Mouse (Mus musculus) heart, adult 2 months (tissue): ENCODE data around the gene Ktn1. TPM values are rescaled to one million over a fixed set of nuclear protein-coding genes. Genes with fewer than 3 reads are reported as not detected.

Experiments
- DNase-seq, 2 experiments: peaks; one replicate each; pipeline ENCODE4 v3.0.0; 2021
- H3K27ac ChIP-seq: fragments of 200-600 bp; 2 replicates; pipeline ENCODE4 v1.8.1; 2022
- H3K27me3 ChIP-seq: fragments of 200-500 bp; 2 replicates; pipeline ENCODE4 v1.6.1; 2012; ENCODE audit warnings: mild to moderate bottlenecking, low read length, inconsistent platforms, mixed read lengths; ENCODE audit not compliant: control insufficient read depth, insufficient read depth
- H3K36me3 ChIP-seq: fragments of 200-500 bp; 2 replicates; pipeline ENCODE4 v1.6.1; 2012; ENCODE audit warnings: low read length, inconsistent platforms; ENCODE audit not compliant: control insufficient read depth, insufficient read depth
- H3K4me1 ChIP-seq: fragments of 200-500 bp; 2 replicates; pipeline ENCODE4 v1.6.1; 2011; ENCODE audit warnings: low read length; ENCODE audit not compliant: control insufficient read depth, insufficient read depth
- H3K4me3 ChIP-seq: fragments of 200-600 bp; 2 replicates; pipeline ENCODE4 v1.8.1; 2022
- H3K79me2 ChIP-seq: fragments of 200-500 bp; replicated peaks from 2 replicates; pipeline ENCODE4 v1.6.1; 2012; ENCODE audit warnings: mild to moderate bottlenecking, inconsistent platforms, low read length, moderate library complexity, mixed read lengths; ENCODE audit not compliant: control insufficient read depth, insufficient read depth
- H3K9ac ChIP-seq: fragments of 200-500 bp; 2 replicates; pipeline ENCODE4 v1.6.1; 2012; ENCODE audit warnings: low read depth, mild to moderate bottlenecking, control low read depth, inconsistent platforms, low read length, mixed read lengths
- CTCF ChIP-seq: fragments of 200-600 bp; IDR thresholded peaks from 2 replicates; pipeline ENCODE4 v1.8.1; 2022; ENCODE audit warnings: antibody characterized with exemption, mild to moderate bottlenecking, moderate library complexity
- EP300 ChIP-seq: fragments of 200-500 bp; IDR thresholded peaks from 2 replicates; pipeline ENCODE4 v1.6.1; 2011; ENCODE audit warnings: low read depth, low read length, control low read depth; ENCODE audit not compliant: insufficient read depth
- POLR2A ChIP-seq: fragments of 200-500 bp; IDR thresholded peaks from 2 replicates; pipeline ENCODE4 v1.6.1; 2011; ENCODE audit warnings: mild to moderate bottlenecking, low read depth, low read length, control low read depth; ENCODE audit not compliant: insufficient read depth
- WGBS: fragments of 180-500 bp; shearing (Covaris S2); methylation state at CpG from one replicate; pipeline ENCODE4 v1.1.7; 2018; 5-methylcytosine and 5-hydroxymethylcytosine counted together
- intact Hi-C: fragments of 180-260 bp; cut with DNase I; formaldehyde crosslinking; loops from one replicate; pipeline ENCODE4 v1.15.1; 2025
- polyA plus RNA-seq: library from polyadenylated mRNA; depleted of rRNA; stranded (reverse); fragments of >200 nt; gene quantifications from 2 replicates; pipeline ENCODE4 v1.2.3, GENCODE M21; 2012
- total RNA-seq, 2 experiments: library from RNA; stranded (reverse); gene quantifications; 2 replicates each; pipeline ENCODE4 v1.2.3; 2021

The Ktn1 gene
- total and polyA plus RNA-seq, 3 experiments, result 15.9 to 220 (median 195) TPM

DNA sequence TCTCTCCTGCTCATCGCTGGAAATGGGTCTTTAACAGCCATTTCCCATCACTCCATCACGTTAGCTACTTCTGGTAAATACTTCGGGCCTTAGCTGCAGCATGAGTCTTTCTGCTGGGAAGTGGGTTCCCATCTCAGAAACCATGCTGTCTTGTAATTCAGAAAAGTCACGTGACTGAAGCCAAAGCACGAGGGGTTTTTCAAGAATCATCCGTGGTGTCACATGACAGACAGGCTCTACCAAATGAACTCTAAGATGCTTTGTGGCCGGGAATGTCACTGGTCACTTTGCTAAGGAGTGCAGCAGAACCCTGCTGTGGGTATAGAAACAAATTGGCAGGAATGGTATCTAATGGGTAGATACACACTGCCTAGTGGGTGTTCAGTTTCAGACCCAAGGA lies 2.6 kb upstream of the Ktn1 start:
- WGBS, result 67% methylated on average over 7 of the region's 7 CpGs
- no peak for DNase-seq
- Histone ChIP-seq H3K27ac (no peak overlapping the region), H3K4me1 (peaks cover 2% of the 10 kb centered on the region; the same call in 1 of the 2 replicates), H3K36me3 (peaks cover 3% of the 10 kb centered on the region), H3K27me3 (no peaks in the 10 kb centered on the region), H3K79me2 (0 out of 2 replicates have a peak, but pooled peaks cover 1% of the 10 kb centered on the region), H3K9ac (no peak overlapping the region), H3K4me3 (no peak overlapping the region)
- intact Hi-C loops, result no loop called here
- TF ChIP-seq POLR2A (no peak), CTCF (no peak), EP300 (no peak)

DNA sequence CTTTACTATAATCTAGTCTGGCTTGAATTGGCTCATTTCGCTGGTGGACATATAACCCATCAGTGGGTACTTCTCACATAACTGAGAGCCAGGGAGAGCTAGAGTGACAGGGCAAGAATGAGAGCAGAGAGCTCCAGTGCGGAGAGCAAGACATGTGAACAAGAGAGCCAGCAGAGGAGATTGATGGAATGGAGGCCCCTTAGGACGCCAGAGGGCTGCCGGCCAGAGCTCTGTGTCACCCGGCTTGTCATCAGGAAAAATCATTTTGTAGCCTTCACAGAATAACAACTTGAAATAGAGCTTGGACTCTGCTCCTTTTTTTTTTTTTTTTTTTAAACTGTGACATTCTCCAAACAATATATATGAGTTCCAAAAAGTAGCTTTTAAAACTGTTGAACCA lies 2.0 kb upstream of the Ktn1 start:
- intact Hi-C loops, result no loop called here
- TF ChIP-seq EP300 (no peak), CTCF (no peak), POLR2A (no peak)
- H3K27me3 ChIP-seq, result no peaks in the 10 kb centered on the region
- H3K9ac ChIP-seq, result no peak overlapping the region
- no peak overlapping the region for H3K27ac ChIP-seq
- peaks cover 2% of the 10 kb centered on the region; the same call in 1 of the 2 replicates for H3K4me1 ChIP-seq
- no peak overlapping the region for H3K4me3 ChIP-seq
- 46% methylated on average over 5 of the region's 5 CpGs for whole genome bisulfite sequencing
- H3K79me2 ChIP-seq, result 0 out of 2 replicates have a peak, but pooled peaks cover 1% of the 10 kb centered on the region
- peaks cover 7% of the 10 kb centered on the region for H3K36me3 ChIP-seq
- no peak for DNase-seq

DNA sequence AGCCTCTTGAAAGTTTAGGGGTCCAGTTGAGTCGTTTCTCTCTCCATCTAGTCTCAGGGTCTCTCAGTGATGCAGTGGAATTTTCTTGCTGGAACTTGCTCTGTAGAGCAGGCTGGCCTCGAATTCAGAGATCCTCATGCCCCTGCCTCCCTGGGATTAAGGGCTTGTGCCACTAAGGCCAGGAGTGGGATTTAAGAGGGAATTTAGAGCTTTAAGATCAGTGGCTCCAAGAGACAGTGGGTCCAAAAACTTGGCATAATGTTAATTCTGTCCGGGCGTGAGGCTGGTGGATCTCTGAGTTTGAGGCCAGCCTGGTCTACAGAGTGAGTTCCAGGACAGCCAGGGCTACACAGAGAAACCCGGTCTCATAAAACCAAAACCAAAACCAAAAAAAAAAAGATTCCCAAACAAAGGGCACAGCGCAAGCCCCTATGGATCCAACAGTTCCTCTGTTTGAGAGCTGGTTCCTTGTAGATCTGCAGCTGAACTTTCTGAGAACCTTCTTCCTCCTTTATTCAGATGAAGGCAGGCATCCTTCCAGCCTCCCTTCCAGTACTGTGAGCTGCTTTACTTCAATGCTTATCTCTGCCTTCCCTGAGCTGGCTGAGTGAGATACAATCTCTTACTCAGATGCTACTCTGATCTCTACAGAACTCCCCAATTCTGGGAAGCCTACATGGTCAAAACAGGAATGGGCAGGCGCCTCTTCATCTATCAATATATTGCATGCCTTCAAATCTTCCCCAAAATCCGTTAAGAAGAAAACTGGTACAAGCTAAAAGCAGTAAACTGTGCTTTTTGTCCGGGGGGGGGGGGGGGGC lies 1.3 kb upstream of the Ktn1 start:
- no peaks in the 10 kb centered on the region for H3K27me3 ChIP-seq
- H3K79me2 ChIP-seq, result 0 out of 2 replicates have a peak, but pooled peaks cover 1% of the 10 kb centered on the region
- peaks cover 2% of the 10 kb centered on the region; the same call in 1 of the 2 replicates for H3K4me1 ChIP-seq
- intact Hi-C loops, result no loop called here
- no peak for TF ChIP-seq CTCF
- no peak for TF ChIP-seq POLR2A
- TF ChIP-seq EP300, result no peak
- peaks cover 14% of the 10 kb centered on the region for H3K36me3 ChIP-seq
- WGBS, result 71% methylated on average over 9 of the region's 9 CpGs
- DNase-seq, result no peak
- no peak overlapping the region for H3K27ac ChIP-seq
- H3K9ac ChIP-seq, result no peak overlapping the region
- H3K4me3 ChIP-seq, result no peak overlapping the region

GRCm38 (mm10) chr14:47648706-47649630 lies 720 bp downstream of the Ktn1 start:
- H3K36me3 ChIP-seq, result peaks cover 20% of the 10 kb centered on the region
- H3K27me3 ChIP-seq, result no peaks in the 10 kb centered on the region
- intact Hi-C loops, result loop anchor here (1.0 kb wide), 1 partner anchor 80 kb away; no protein-coding TSS in a partner anchor
- peak overlapping the region; percentile 97 for H3K9ac ChIP-seq
- H3K27ac ChIP-seq, result peak overlapping the region; percentile 98
- H3K4me3 ChIP-seq, result peak overlapping the region; percentile 92
- WGBS, result under 1% methylated on average over 81 of the region's 82 CpGs
- DNase-seq, result peak; percentile 88 to 91
- H3K4me1 ChIP-seq, result peaks cover 3% of the 10 kb centered on the region; the same call in 1 of the 2 replicates
- TF ChIP-seq POLR2A (peak; percentile 74; the same call in 1 of the 2 replicates), CTCF (no peak), EP300 (no peak)
- peaks cover 1% of the 10 kb centered on the region; the same call in 1 of the 2 replicates for H3K79me2 ChIP-seq

DNA sequence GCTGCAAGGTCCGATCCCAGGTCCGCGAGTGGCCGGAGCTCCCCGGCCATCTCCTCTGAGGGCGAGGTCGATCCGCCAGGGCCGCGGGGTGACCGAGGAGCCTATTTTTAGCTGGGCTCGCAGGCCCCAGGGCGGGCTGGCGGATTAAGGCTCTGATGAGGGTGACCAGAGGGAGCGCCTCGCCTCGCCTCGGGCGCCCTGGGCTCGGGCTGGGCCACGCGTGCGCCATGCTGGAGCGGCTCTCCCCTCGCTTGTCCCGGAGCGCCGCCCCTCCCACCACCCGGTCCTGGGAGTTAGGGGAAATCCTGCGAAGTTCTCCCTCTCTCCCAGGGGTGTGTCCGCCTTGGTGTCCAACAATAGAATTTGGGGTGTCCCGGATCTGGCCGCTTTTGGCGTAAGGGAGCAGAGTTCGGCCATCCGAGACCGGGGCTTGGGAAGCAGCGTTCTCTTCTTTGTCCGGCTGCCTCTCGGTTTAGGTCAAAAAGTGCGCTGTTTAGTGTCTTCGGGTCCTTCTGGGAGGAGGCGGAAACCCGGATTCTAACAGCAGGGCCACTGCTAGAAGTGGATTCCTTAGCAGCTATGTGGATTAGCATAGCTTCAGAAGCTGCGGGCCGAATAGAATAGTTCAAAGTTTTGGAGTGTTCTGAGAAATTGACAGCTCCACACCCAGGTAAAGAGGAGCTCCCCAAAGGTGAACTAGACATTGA lies 1.5 kb downstream of the Ktn1 start:
- Histone ChIP-seq H3K36me3 (peaks cover 20% of the 10 kb centered on the region), H3K79me2 (peaks cover 1% of the 10 kb centered on the region; the same call in 1 of the 2 replicates), H3K9ac (peak overlapping the region; percentile 97), H3K27me3 (no peaks in the 10 kb centered on the region), H3K4me1 (peaks cover 5% of the 10 kb centered on the region), H3K27ac (peak overlapping the region; percentile 98), H3K4me3 (peak overlapping the region; percentile 92)
- peak in 1 of 2 experiments; percentile 81 for DNase-seq
- intact Hi-C loops, result loop anchor here (10.0 kb wide), 1 partner anchor 175 kb away; no protein-coding TSS in a partner anchor
- under 1% methylated on average over 46 of the region's 46 CpGs for WGBS
- TF ChIP-seq POLR2A (no peak), EP300 (no peak), CTCF (no peak)
